Mouse (Mus musculus): ENCODE results near the gene Otor.

The Otor gene

DNA sequence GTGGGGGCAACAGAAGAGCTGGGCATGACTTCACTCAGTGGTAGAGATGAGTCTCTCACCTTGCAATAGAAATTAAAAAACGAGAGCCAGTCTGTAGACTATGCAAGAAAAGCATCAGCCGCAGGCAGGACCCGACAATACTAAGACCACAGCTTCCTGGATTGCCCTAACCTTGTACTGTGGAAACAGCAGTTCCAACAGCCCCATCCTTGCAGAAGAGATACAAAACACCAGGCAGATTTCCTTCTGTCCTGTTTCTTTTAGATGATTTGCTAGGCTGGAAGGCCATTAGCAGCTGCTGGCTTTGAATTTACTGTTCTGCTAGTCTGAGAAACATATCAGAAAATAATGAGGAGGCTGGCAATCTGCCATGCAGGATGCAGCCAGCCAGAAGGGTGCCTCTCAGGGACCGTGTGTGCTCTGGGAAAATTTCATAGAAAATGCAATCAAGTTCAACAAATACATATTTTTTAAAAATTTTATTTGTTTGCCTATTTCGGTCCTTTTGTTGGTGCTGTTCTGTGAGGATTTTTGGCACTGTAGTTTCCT is 52.9 kb downstream of the Otor start:
- peak; percentile 14 to 21 for DNase-seq

All from kidney, postnatal 4 days (tissue).